In genomic region chr15:90223969-90224750, GRCm38 (mm10) we compare ENCODE assay signal across 7 mouse cellular contexts. TPM values are rescaled to one million over a fixed set of nuclear protein-coding genes. Genes with fewer than 3 reads are reported as not detected.
DNase-seq lines count a peak whose midpoint lies in the region; ATAC-seq lines count a peak whose summit lies in the region.

TSS of gene Alg10b (plus strand) at chr15:90224311.

- peak within 1 kb of the TSS; percentile 76 for H3K4me3 ChIP-seq in intestine, embryonic 15.5 days (replicated peaks)
- H3K4me3 ChIP-seq in midbrain, embryonic 10.5 days = peak within 1 kb of the TSS; percentile 88

- peak; percentile 65 for DNase-seq in adrenal gland, adult 18-20 months (ENCODE audit: low spot score in 2 of 2)
- DNase-seq in embryo, embryonic 11 days = peak; percentile 96
- peak; percentile 87 for DNase-seq in gastrocnemius, postnatal 25 days
- peak; percentile 74 to 88 for DNase-seq in left cerebral cortex, postnatal 25 days (ENCODE audit: low spot score in 2 of 2)
- peak; percentile 95 for DNase-seq in midbrain, embryonic 10.5 days (ENCODE audit: low spot score)
- DNase-seq in right cerebral cortex, postnatal 4 days = peak; percentile 87

- peak; percentile 100 for ATAC-seq in intestine, embryonic 15.5 days

- peaks cover 9% of the 10 kb centered on the region for H3K36me3 ChIP-seq in intestine, embryonic 15.5 days
- peaks cover 35% of the 10 kb centered on the region for H3K36me3 ChIP-seq in midbrain, embryonic 10.5 days

- under 1% methylated on average over 53 of the region's 59 CpGs for WGBS in intestine, embryonic 15.5 days
- WGBS in midbrain, embryonic 10.5 days = under 1% methylated on average over 59 of the region's 59 CpGs

- peak within 1 kb of the TSS; percentile 95 for H3K9ac ChIP-seq in intestine, embryonic 15.5 days

- H3K9me3 ChIP-seq in intestine, embryonic 15.5 days = no peaks in the 10 kb centered on the region
- no peaks in the 10 kb centered on the region for H3K9me3 ChIP-seq in midbrain, embryonic 10.5 days (replicated peaks)

- H3K4me2 ChIP-seq in intestine, embryonic 15.5 days (replicated peaks) = peak within 1 kb of the TSS; percentile 68

- H3K27me3 ChIP-seq in intestine, embryonic 15.5 days (replicated peaks) = no peaks in the 10 kb centered on the region
- no peaks in the 10 kb centered on the region for H3K27me3 ChIP-seq in midbrain, embryonic 10.5 days (ENCODE audit: low read depth, poor library complexity, severe bottlenecking)

- no peaks in the 10 kb centered on the region for H3K4me1 ChIP-seq in intestine, embryonic 15.5 days (replicated peaks)
- H3K4me1 ChIP-seq in midbrain, embryonic 10.5 days = peaks cover 22% of the 10 kb centered on the region

- H3K27ac ChIP-seq in intestine, embryonic 15.5 days = peak within 1 kb of the TSS; percentile 89
- H3K27ac ChIP-seq in midbrain, embryonic 10.5 days (replicated peaks) = peak within 1 kb of the TSS; percentile 93

- intact Hi-C loops in left cerebral cortex, postnatal 25 days (cut with DNase I) = no loop called here

RNA-seq across cellular contexts. Expression of gene Alg10b, which starts in this region (rescaled TPM):
- 10 to 100 TPM; 22.8 to 30.8 TPM for total RNA-seq in adrenal gland, adult 18-20 months (2021)
- 10 to 100 TPM; 12.8 to 14.1 TPM for total RNA-seq in gastrocnemius, postnatal 25 days (2021)
- 29.2 and 30.0 TPM in 2 replicates for polyA plus RNA-seq in intestine, embryonic 15.5 days (2015; fragmentation: Nextera tagmentation; extraction: Ambion mirVana)
- total RNA-seq in left cerebral cortex, postnatal 25 days (2021) = 10 to 100 TPM; 28.6 to 30.3 TPM
- polyA plus RNA-seq in midbrain, embryonic 10.5 days (2016; fragmentation: Nextera tagmentation; extraction: Ambion mirVana) = 35.8 and 38.5 TPM in 2 replicates

Comparison
In these comparisons a context has a peak if more than half of its experiments do, and no peak if none do; other contexts are left out.
1. Peak in every context shown above with its lines: DNase-seq, ATAC-seq, H3K4me3 ChIP-seq and H3K27ac ChIP-seq.